Mouse (Mus musculus): ENCODE measurements at regions not wholly inside any gene's neighbourhood (a gene's known extent, or its start where the extent isn't known, plus 50 kb on each side); places are given as distances from the start of the nearest gene placed in this dataset.
A peak's percentile ranks its signal among the peaks of the same experiment; 100 is the strongest.
"Not testable (repeated sequence)": the region's sequence is repeated elsewhere in the genome, so short reads cannot be mapped to it uniquely, and the experiment has no call there.

- Histone ChIP-seq H3K27ac (ENCODE audit: low read length) (no peak overlapping the region), H3K4me1 (replicated peaks; ENCODE audit: control insufficient read depth, insufficient read depth, low read length) (no peaks in the 10 kb centered on the region), H3K9me3 (ENCODE audit: control insufficient read depth, low read length) (no peaks in the 10 kb centered on the region), H3K4me3 (replicated peaks; ENCODE audit: low read length) (no peak overlapping the region), H3K36me3 (ENCODE audit: control insufficient read depth, insufficient read depth) (no peaks in the 10 kb centered on the region), H3K4me2 (ENCODE audit: low read length) (no peak overlapping the region), H3K27me3 (replicated peaks; ENCODE audit: control insufficient read depth, insufficient read depth, low read length) (no peaks in the 10 kb centered on the region), H3K9ac (replicated peaks; ENCODE audit: low read depth, low read length) (no peak overlapping the region)
- WGBS: 83% methylated on average over 2 of the region's 2 CpGs
- no peak for ATAC-seq
These were observed 596.9 kb downstream of the Anxa1 start for GRCm38 (mm10) chr19:19793835-19794234.

GRCm38 (mm10) chr19:19783507-19783906 lies 607.2 kb downstream of the Anxa1 start:
- Histone ChIP-seq H3K4me3 (replicated peaks; ENCODE audit: low read length) (no peak overlapping the region), H3K9ac (replicated peaks; ENCODE audit: low read depth, low read length) (no peak overlapping the region), H3K27ac (ENCODE audit: low read length) (no peak overlapping the region), H3K4me1 (replicated peaks; ENCODE audit: control insufficient read depth, insufficient read depth, low read length) (no peaks in the 10 kb centered on the region), H3K27me3 (replicated peaks; ENCODE audit: control insufficient read depth, insufficient read depth, low read length) (no peaks in the 10 kb centered on the region), H3K4me2 (ENCODE audit: low read length) (no peak overlapping the region), H3K36me3 (ENCODE audit: control insufficient read depth, insufficient read depth) (no peaks in the 10 kb centered on the region), H3K9me3 (ENCODE audit: control insufficient read depth, low read length) (no peaks in the 10 kb centered on the region)
- ATAC-seq: peak; percentile 58; the same call in 1 of the 2 replicates

GRCm38 (mm10) chr19:19777891-19778290 lies 612.9 kb downstream of the Anxa1 start:
- Histone ChIP-seq H3K27me3 (replicated peaks; ENCODE audit: control insufficient read depth, insufficient read depth, low read length) (no peaks in the 10 kb centered on the region), H3K4me1 (replicated peaks; ENCODE audit: control insufficient read depth, insufficient read depth, low read length) (no peaks in the 10 kb centered on the region), H3K36me3 (ENCODE audit: control insufficient read depth, insufficient read depth) (no peaks in the 10 kb centered on the region), H3K9ac (replicated peaks; ENCODE audit: low read depth, low read length) (no peak overlapping the region), H3K4me2 (ENCODE audit: low read length) (no peak overlapping the region), H3K9me3 (ENCODE audit: control insufficient read depth, low read length) (no peaks in the 10 kb centered on the region), H3K4me3 (replicated peaks; ENCODE audit: low read length) (no peak overlapping the region), H3K27ac (ENCODE audit: low read length) (no peak overlapping the region)
- WGBS: 59% methylated on average over 4 of the region's 4 CpGs
- no peak for ATAC-seq

GRCm38 (mm10) chr19:19770990-19771389 lies 619.8 kb downstream of the Anxa1 start:
- 63% methylated on average over 1 of the region's 1 CpGs for WGBS
- H3K4me3 ChIP-seq (replicated peaks; ENCODE audit: low read length): no peak overlapping the region
- H3K4me1 ChIP-seq (replicated peaks; ENCODE audit: control insufficient read depth, insufficient read depth, low read length): no peaks in the 10 kb centered on the region
- H3K9me3 ChIP-seq (ENCODE audit: control insufficient read depth, low read length): no peaks in the 10 kb centered on the region
- no peak overlapping the region for H3K27ac ChIP-seq (ENCODE audit: low read length)
- H3K9ac ChIP-seq (replicated peaks; ENCODE audit: low read depth, low read length): no peak overlapping the region
- no peaks in the 10 kb centered on the region for H3K36me3 ChIP-seq (ENCODE audit: control insufficient read depth, insufficient read depth)
- H3K4me2 ChIP-seq (ENCODE audit: low read length): no peak overlapping the region
- no peaks in the 10 kb centered on the region for H3K27me3 ChIP-seq (replicated peaks; ENCODE audit: control insufficient read depth, insufficient read depth, low read length)
- no peak for ATAC-seq

GRCm38 (mm10) chr19:19750069-19750599 lies 639.1 kb upstream of the Rorb start:
- H3K36me3 ChIP-seq (ENCODE audit: control insufficient read depth, insufficient read depth); H3K27ac ChIP-seq (ENCODE audit: low read length); H3K4me2 ChIP-seq (ENCODE audit: low read length); H3K9ac ChIP-seq (replicated peaks; ENCODE audit: low read depth, low read length); H3K4me1 ChIP-seq (replicated peaks; ENCODE audit: control insufficient read depth, insufficient read depth, low read length); H3K9me3 ChIP-seq (ENCODE audit: control insufficient read depth, low read length); ATAC-seq; H3K4me3 ChIP-seq (replicated peaks; ENCODE audit: low read length); H3K27me3 ChIP-seq (replicated peaks; ENCODE audit: control insufficient read depth, insufficient read depth, low read length): not testable (repeated sequence)
- WGBS: 92% methylated on average over 3 of the region's 3 CpGs

GRCm38 (mm10) chr19:19747821-19748488 lies 637.0 kb upstream of the Rorb start:
- WGBS: 51% methylated on average over 7 of the region's 7 CpGs
- H3K4me1 ChIP-seq (replicated peaks; ENCODE audit: control insufficient read depth, insufficient read depth, low read length): no peaks in the 10 kb centered on the region
- no peak overlapping the region for H3K4me3 ChIP-seq (replicated peaks; ENCODE audit: low read length)
- no peaks in the 10 kb centered on the region for H3K27me3 ChIP-seq (replicated peaks; ENCODE audit: control insufficient read depth, insufficient read depth, low read length)
- H3K27ac ChIP-seq (ENCODE audit: low read length): no peak overlapping the region
- H3K9ac ChIP-seq (replicated peaks; ENCODE audit: low read depth, low read length): no peak overlapping the region
- ATAC-seq: no peak
- H3K36me3 ChIP-seq (ENCODE audit: control insufficient read depth, insufficient read depth): no peaks in the 10 kb centered on the region
- H3K4me2 ChIP-seq (ENCODE audit: low read length): no peak overlapping the region
- H3K9me3 ChIP-seq (ENCODE audit: control insufficient read depth, low read length): no peaks in the 10 kb centered on the region

- Histone ChIP-seq H3K4me2 (ENCODE audit: low read length) (no peak overlapping the region), H3K4me3 (replicated peaks; ENCODE audit: low read length) (no peak overlapping the region), H3K9me3 (ENCODE audit: control insufficient read depth, low read length) (no peaks in the 10 kb centered on the region), H3K27ac (ENCODE audit: low read length) (no peak overlapping the region), H3K27me3 (replicated peaks; ENCODE audit: control insufficient read depth, insufficient read depth, low read length) (no peaks in the 10 kb centered on the region), H3K9ac (replicated peaks; ENCODE audit: low read depth, low read length) (no peak overlapping the region), H3K4me1 (replicated peaks; ENCODE audit: control insufficient read depth, insufficient read depth, low read length) (0 out of 2 replicates have a peak, but pooled peaks cover 2% of the 10 kb centered on the region), H3K36me3 (ENCODE audit: control insufficient read depth, insufficient read depth) (no peaks in the 10 kb centered on the region)
- 47% methylated on average over 4 of the region's 4 CpGs for WGBS
- ATAC-seq: peak; percentile 50
These were observed 608.9 kb upstream of the Rorb start for GRCm38 (mm10) chr19:19719939-19720338.

Data from forebrain, embryonic 16.5 days (tissue).